Mouse (Mus musculus): ENCODE results near the gene Zfp866.

DNA sequence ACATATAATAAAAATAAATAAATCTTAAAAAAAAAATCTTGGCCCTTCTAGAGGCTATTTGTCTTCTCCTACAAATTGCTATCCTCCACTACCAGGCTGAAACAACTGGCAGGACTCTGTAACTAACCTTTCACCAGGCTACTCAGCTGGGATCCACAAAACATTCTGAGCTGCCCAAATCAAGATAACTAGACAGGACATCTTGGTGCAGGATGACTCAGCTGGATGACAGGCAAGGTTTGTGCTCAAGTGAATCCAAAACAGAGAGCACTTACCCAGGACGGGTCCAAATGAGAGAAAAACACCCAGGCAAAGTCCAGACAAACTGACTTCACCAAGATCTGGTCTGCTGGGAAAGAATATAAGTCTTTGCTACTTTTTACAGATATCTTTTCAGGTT is 55.5 kb downstream of the Zfp866 start:
- TF ChIP-seq ZNF384 (IDR thresholded peaks at IDR 0.05; ENCODE audit: low read depth, low read length) (no peak), ZC3H11A (IDR thresholded peaks at IDR 0.05; ENCODE audit: borderline replicate concordance, low read depth, low read length) (no peak), HCFC1 (IDR thresholded peaks at IDR 0.05; ENCODE audit: borderline replicate concordance, insufficient read depth, low read length) (no peak), CHD2 (IDR thresholded peaks at IDR 0.05; ENCODE audit: low read depth, low read length) (no peak)

All from ES-E14 (cell line).